Mouse (Mus musculus) adrenal gland, postnatal 36 days (tissue): ENCODE measurements around the gene Vmn1r172. TPM values are rescaled to one million over a fixed set of nuclear protein-coding genes. Genes with fewer than 3 reads are reported as not detected.
"Not testable (repeated sequence)": the region's sequence is repeated elsewhere in the genome, so short reads cannot be mapped to it uniquely, and the experiment has no call there.

Experiments used
- DNase-seq, 2 experiments: peaks; one replicate each; pipeline ENCODE4 v3.0.0; 2021; ENCODE audit warnings: mixed read lengths in 1 of 2
- long read RNA-seq, 2 experiments: library from polyadenylated mRNA; stranded (forward); transcript quantifications; one replicate each; pipeline ENCODE4 v2.0.0; 2021; ENCODE audit warnings: borderline sequencing depth in 2 of 2
- total RNA-seq, 2 experiments: library from RNA; stranded (reverse); gene quantifications; 2 replicates each; pipeline ENCODE4 v1.2.3; 2021

The Vmn1r172 gene
- total RNA-seq = not detected
- long read RNA-seq, experiment 1 = 0 reads
- long read RNA-seq, experiment 2 = 0 reads

DNA sequence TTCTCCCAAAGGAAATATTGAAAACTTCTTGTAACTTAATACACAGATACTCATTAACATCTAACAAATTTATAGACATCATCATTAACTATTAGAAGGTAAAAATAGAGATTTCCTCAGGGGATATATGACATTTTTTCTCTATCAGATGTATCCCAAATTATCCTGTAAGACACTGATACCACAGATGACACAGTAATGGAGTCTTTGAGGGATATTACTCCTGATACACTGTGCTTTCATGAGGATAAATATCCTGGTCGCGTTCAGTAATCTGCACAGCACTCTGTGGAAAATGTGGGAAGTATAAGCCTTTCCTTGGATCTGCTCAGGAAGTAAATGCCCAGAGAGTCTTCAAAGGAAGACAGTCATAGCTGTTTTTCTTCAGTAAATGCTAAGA is at the start of gene Vmn1r172:
Gene Vmn1r172 (plus strand): TSS at position 301 of the 400 bp plus-strand sequence.
- DNase-seq = no peak

DNA sequence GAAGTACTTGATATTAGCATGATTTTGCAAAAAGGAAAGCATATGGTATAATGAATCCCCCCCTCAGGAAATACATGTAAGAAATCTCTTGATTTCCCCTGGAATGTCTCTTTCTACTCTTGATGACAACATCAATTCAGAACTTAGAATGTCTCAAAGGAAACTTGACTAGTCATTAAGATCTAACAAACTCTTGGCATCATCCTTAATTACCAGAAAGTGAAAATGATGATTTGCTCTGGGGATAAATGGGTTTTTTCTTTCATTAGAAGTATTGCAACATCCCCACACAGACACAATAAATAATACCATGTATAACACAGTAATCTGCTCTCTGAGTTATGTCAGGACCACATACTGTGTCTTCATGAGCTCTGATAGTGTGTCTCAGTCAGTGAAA is 27.7 kb upstream of the Vmn1r172 start, which contains the start of gene Vmn1r171:
Gene Vmn1r171 (plus strand): TSS at position 301 of the 400 bp plus-strand sequence.
- no peak for DNase-seq

DNA sequence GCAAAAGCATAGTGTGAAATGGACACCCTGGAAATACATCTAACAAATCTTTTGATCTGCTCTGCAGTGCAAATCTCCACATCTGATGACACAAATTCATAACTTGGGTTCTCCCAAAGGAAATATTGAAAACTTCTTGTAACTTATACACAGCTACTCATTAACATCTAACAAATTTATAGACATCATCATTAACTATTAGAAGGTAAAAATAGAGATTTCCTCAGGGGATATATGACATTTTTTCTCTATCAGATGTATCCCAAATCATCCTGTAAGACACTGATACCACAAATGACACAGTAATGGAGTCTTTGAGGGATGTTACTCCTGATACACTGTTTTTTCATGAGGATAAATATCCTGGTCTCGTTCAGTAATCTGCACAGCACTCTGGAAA is 42.3 kb downstream of the Vmn1r172 start, which contains the start of gene Vmn1r173:
Gene Vmn1r173 (plus strand): TSS at position 301 of the 400 bp plus-strand sequence.
- not testable (repeated sequence) for DNase-seq

Other genes with a start within 250 kb of the Vmn1r172 start
- gene Vmn1r167, start 151.1 kb upstream of the Vmn1r172 start, total RNA-seq = not detected
- gene Vmn1r168, start 118.6 kb upstream of the Vmn1r172 start, total RNA-seq = not detected
- gene Vmn1r169, start 82.8 kb upstream of the Vmn1r172 start, total RNA-seq = not detected
- gene Vmn1r170, start 52.1 kb upstream of the Vmn1r172 start, total RNA-seq = not detected
- not detected for gene Vmn1r171, start 27.6 kb upstream of the Vmn1r172 start, total RNA-seq
- gene Vmn1r173, start 42.4 kb downstream of the Vmn1r172 start, total RNA-seq = not detected
- not detected for gene Vmn1r174, start 94.0 kb downstream of the Vmn1r172 start, total RNA-seq
- not detected for gene Vmn1r175, start 152.3 kb downstream of the Vmn1r172 start, total RNA-seq
- gene Vmn1r176, start 179.1 kb downstream of the Vmn1r172 start, total RNA-seq = not detected
- not detected for gene Vmn1r177, start 208.1 kb downstream of the Vmn1r172 start, total RNA-seq
- not detected for gene Vmn1r178, start 233.7 kb downstream of the Vmn1r172 start, total RNA-seq